Mouse (Mus musculus): ENCODE measurements at regions not wholly inside any gene's neighbourhood (a gene's known extent, or its start where the extent isn't known, plus 50 kb on each side); places are given as distances from the start of the nearest gene placed in this dataset.

GRCm38 (mm10) chr1:102628061-102628460, 2140.3 kb upstream of the Cdh20 start:
- no peaks in the 10 kb centered on the region for H3K36me3 ChIP-seq (replicated peaks)
- H3K9ac ChIP-seq = no peak overlapping the region
- H3K9me3 ChIP-seq (replicated peaks) = no peaks in the 10 kb centered on the region
- peak; percentile 100 for ATAC-seq (ENCODE audit: insufficient read depth)
- 60% methylated on average over 7 of the region's 7 CpGs for WGBS (ENCODE audit: insufficient replicate concordance)
- no peak overlapping the region for H3K4me3 ChIP-seq (replicated peaks)
- H3K27me3 ChIP-seq = no peaks in the 10 kb centered on the region
- no peaks in the 10 kb centered on the region for H3K4me1 ChIP-seq (replicated peaks)
- H3K27ac ChIP-seq (replicated peaks) = no peak overlapping the region
- no peak overlapping the region for H3K4me2 ChIP-seq

GRCm38 (mm10) chr1:102644379-102644778, 2123.9 kb upstream of the Cdh20 start:
- H3K27ac ChIP-seq (replicated peaks) = no peak overlapping the region
- H3K36me3 ChIP-seq (replicated peaks) = no peaks in the 10 kb centered on the region
- no peak overlapping the region for H3K4me3 ChIP-seq (replicated peaks)
- no peak overlapping the region for H3K4me2 ChIP-seq
- ATAC-seq (ENCODE audit: insufficient read depth) = no peak
- no peak overlapping the region for H3K9ac ChIP-seq
- no peaks in the 10 kb centered on the region for H3K9me3 ChIP-seq (replicated peaks)
- WGBS (ENCODE audit: insufficient replicate concordance) = 27% methylated on average over 1 of the region's 1 CpGs
- H3K4me1 ChIP-seq (replicated peaks) = no peaks in the 10 kb centered on the region
- H3K27me3 ChIP-seq = no peaks in the 10 kb centered on the region

- no peak for ATAC-seq (ENCODE audit: insufficient read depth)
- Histone ChIP-seq H3K4me3 (replicated peaks) (no peak overlapping the region), H3K4me1 (replicated peaks) (no peaks in the 10 kb centered on the region), H3K9me3 (replicated peaks) (no peaks in the 10 kb centered on the region), H3K36me3 (replicated peaks) (no peaks in the 10 kb centered on the region), H3K4me2 (no peak overlapping the region), H3K27ac (replicated peaks) (no peak overlapping the region), H3K9ac (no peak overlapping the region), H3K27me3 (no peaks in the 10 kb centered on the region)
- 64% methylated on average over 2 of the region's 2 CpGs for WGBS (ENCODE audit: insufficient replicate concordance)
These were observed 2080.8 kb upstream of the Cdh20 start for GRCm38 (mm10) chr1:102687367-102688070.

GRCm38 (mm10) chr1:102716459-102716858, 2051.9 kb upstream of the Cdh20 start:
- H3K4me1 ChIP-seq (replicated peaks) = no peaks in the 10 kb centered on the region
- H3K4me3 ChIP-seq (replicated peaks) = no peak overlapping the region
- ATAC-seq (ENCODE audit: insufficient read depth) = no peak
- no peak overlapping the region for H3K27ac ChIP-seq (replicated peaks)
- H3K36me3 ChIP-seq (replicated peaks) = no peaks in the 10 kb centered on the region
- 48% methylated on average over 2 of the region's 2 CpGs for WGBS (ENCODE audit: insufficient replicate concordance)
- H3K27me3 ChIP-seq = no peaks in the 10 kb centered on the region
- no peaks in the 10 kb centered on the region for H3K9me3 ChIP-seq (replicated peaks)
- H3K4me2 ChIP-seq = no peak overlapping the region
- H3K9ac ChIP-seq = no peak overlapping the region

GRCm38 (mm10) chr1:102733991-102734390, 2034.3 kb upstream of the Cdh20 start:
- ATAC-seq (ENCODE audit: insufficient read depth) = no peak
- no peaks in the 10 kb centered on the region for H3K27me3 ChIP-seq
- H3K27ac ChIP-seq (replicated peaks) = no peak overlapping the region
- no peak overlapping the region for H3K4me2 ChIP-seq
- 60% methylated on average over 1 of the region's 1 CpGs for WGBS (ENCODE audit: insufficient replicate concordance)
- no peak overlapping the region for H3K9ac ChIP-seq
- H3K36me3 ChIP-seq (replicated peaks) = no peaks in the 10 kb centered on the region
- H3K4me1 ChIP-seq (replicated peaks) = no peaks in the 10 kb centered on the region
- no peak overlapping the region for H3K4me3 ChIP-seq (replicated peaks)
- no peaks in the 10 kb centered on the region for H3K9me3 ChIP-seq (replicated peaks)

- no peak overlapping the region for H3K4me3 ChIP-seq (replicated peaks)
- no peaks in the 10 kb centered on the region for H3K27me3 ChIP-seq
- H3K27ac ChIP-seq (replicated peaks) = no peak overlapping the region
- H3K36me3 ChIP-seq (replicated peaks) = no peaks in the 10 kb centered on the region
- H3K4me2 ChIP-seq = no peak overlapping the region
- no peaks in the 10 kb centered on the region for H3K9me3 ChIP-seq (replicated peaks)
- 43% methylated on average over 3 of the region's 3 CpGs for WGBS (ENCODE audit: insufficient replicate concordance)
- H3K9ac ChIP-seq = no peak overlapping the region
- H3K4me1 ChIP-seq (replicated peaks) = no peaks in the 10 kb centered on the region
- ATAC-seq (ENCODE audit: insufficient read depth) = no peak
These were observed 2032.9 kb upstream of the Cdh20 start for GRCm38 (mm10) chr1:102735392-102735791.

GRCm38 (mm10) chr1:102757941-102758340, 2010.4 kb upstream of the Cdh20 start:
- no peaks in the 10 kb centered on the region for H3K9me3 ChIP-seq (replicated peaks)
- no peaks in the 10 kb centered on the region for H3K4me1 ChIP-seq (replicated peaks)
- H3K27me3 ChIP-seq = no peaks in the 10 kb centered on the region
- ATAC-seq (ENCODE audit: insufficient read depth) = no peak
- H3K36me3 ChIP-seq (replicated peaks) = no peaks in the 10 kb centered on the region
- H3K4me3 ChIP-seq (replicated peaks) = no peak overlapping the region
- H3K4me2 ChIP-seq = no peak overlapping the region
- H3K27ac ChIP-seq (replicated peaks) = no peak overlapping the region
- WGBS (ENCODE audit: insufficient replicate concordance) = 56% methylated on average over 1 of the region's 1 CpGs
- no peak overlapping the region for H3K9ac ChIP-seq

Data from liver, embryonic 15.5 days (tissue).